Mouse (Mus musculus) bone marrow, adult 2 months (tissue): ENCODE data around the gene Nme7.

Source experiments
- CTCF ChIP-seq: fragments of 200-500 bp; IDR thresholded peaks from 2 replicates; pipeline ENCODE4 v1.5.1; 2011; ENCODE audit warnings: low read length, control low read depth; ENCODE audit not compliant: control insufficient read depth, insufficient read depth
- POLR2A ChIP-seq: fragments of 200-500 bp; IDR thresholded peaks from 2 replicates; pipeline ENCODE4 v1.6.1; 2011; ENCODE audit warnings: low read depth, mild to moderate bottlenecking, control low read depth, low read length, borderline replicate concordance; ENCODE audit not compliant: control insufficient read depth

DNA sequence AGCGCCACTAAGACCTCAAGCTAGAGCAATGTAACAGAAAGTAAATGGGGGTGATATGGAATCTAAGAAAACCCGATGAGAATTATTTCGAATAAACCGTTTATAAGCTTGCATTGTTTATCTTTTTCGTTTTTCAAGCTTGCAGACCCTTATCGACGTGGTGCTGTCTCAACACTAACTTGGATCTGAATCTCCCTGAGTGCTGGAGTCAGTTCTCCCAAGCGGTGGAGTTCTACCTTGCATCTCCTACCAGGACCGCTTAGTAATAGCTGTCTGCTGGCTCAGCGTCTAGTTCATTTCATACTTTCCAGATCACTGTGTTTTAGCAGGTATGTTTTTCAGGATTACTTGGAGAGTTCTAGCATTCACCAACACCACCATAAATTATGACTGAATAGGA is 4.0 kb downstream of the Nme7 start:
- no peak for TF ChIP-seq POLR2A
- no peak for TF ChIP-seq CTCF
